26 mouse cellular contexts compared by ENCODE assay signal in genomic region chr2:100857772-100858171, GRCm38 (mm10).
"Had no signal": no experiment of that assay in that cellular context is flagged by ENCODE, and none has a peak within 500 bp of the region (broad histone marks: within the 10 kb centered on the region; RNA-seq: fewer than 3 reads in every experiment).

No protein-coding gene starts in this region.

- ATAC-seq: hindbrain, postnatal 0 days; intestine, embryonic 16.5 days; liver, embryonic 12.5 days had no signal

- DNase-seq: gastrocnemius, postnatal 14 days; gastrocnemius, postnatal 36 days; heart, adult 11 months; heart, adult 2 months; heart, postnatal 14 days; heart, postnatal 36 days; kidney, adult 11 months; kidney, adult 2 months; kidney, adult 9 months; kidney, postnatal 14 days; kidney, postnatal 36 days; layer of hippocampus, adult 9-11 months; layer of hippocampus, postnatal 36 days; left cerebral cortex, postnatal 4 days had no signal

- H3K4me3 ChIP-seq: heart, adult 2 months; heart, embryonic 13.5 days; heart, embryonic 15.5 days; hindbrain, embryonic 13.5 days; hindbrain, embryonic 15.5 days; kidney, embryonic 15.5 days; limb, embryonic 13.5 days; limb, embryonic 15.5 days; liver, embryonic 12.5 days had no signal

- H3K9me3 ChIP-seq: heart, embryonic 13.5 days; heart, embryonic 15.5 days; hindbrain, embryonic 13.5 days; hindbrain, embryonic 15.5 days; kidney, embryonic 15.5 days; limb, embryonic 13.5 days; limb, embryonic 15.5 days; liver, embryonic 12.5 days had no signal

- H3K4me1 ChIP-seq: heart, embryonic 13.5 days; heart, embryonic 15.5 days; hindbrain, embryonic 13.5 days; hindbrain, embryonic 15.5 days; kidney, embryonic 15.5 days; limb, embryonic 13.5 days; limb, embryonic 15.5 days; liver, embryonic 12.5 days had no signal

- H3K27me3 ChIP-seq: heart, embryonic 13.5 days; heart, embryonic 15.5 days; hindbrain, embryonic 13.5 days; hindbrain, embryonic 15.5 days; kidney, embryonic 15.5 days; limb, embryonic 13.5 days; limb, embryonic 15.5 days; liver, embryonic 12.5 days had no signal

- H3K36me3 ChIP-seq: heart, embryonic 13.5 days; heart, embryonic 15.5 days; hindbrain, embryonic 13.5 days; hindbrain, embryonic 15.5 days; kidney, embryonic 15.5 days; limb, embryonic 13.5 days; limb, embryonic 15.5 days; liver, embryonic 12.5 days had no signal

- H3K27ac ChIP-seq: heart, adult 2 months; heart, embryonic 13.5 days; heart, embryonic 15.5 days; hindbrain, embryonic 13.5 days; hindbrain, embryonic 15.5 days; hindbrain, postnatal 0 days; kidney, embryonic 15.5 days; kidney, postnatal 0 days; limb, embryonic 13.5 days; limb, embryonic 15.5 days; liver, embryonic 12.5 days had no signal

- H3K9ac ChIP-seq: heart, embryonic 13.5 days; heart, embryonic 15.5 days; hindbrain, embryonic 13.5 days; hindbrain, embryonic 15.5 days; kidney, embryonic 15.5 days; limb, embryonic 13.5 days; limb, embryonic 15.5 days; liver, embryonic 12.5 days had no signal

- H3K4me2 ChIP-seq: heart, embryonic 11.5 days; heart, embryonic 13.5 days; heart, embryonic 15.5 days; hindbrain, embryonic 13.5 days; hindbrain, embryonic 15.5 days; kidney, embryonic 15.5 days; limb, embryonic 13.5 days; limb, embryonic 15.5 days; liver, embryonic 12.5 days had no signal
